Mouse (Mus musculus): ENCODE results near the gene Ptbp2. TPM values are rescaled to one million over a fixed set of nuclear protein-coding genes. Genes with fewer than 3 reads are reported as not detected.

Ptbp2 gene
- total RNA-seq (2023): 10 to 100 TPM; 59.8 to 76.8 TPM

GRCm38 (mm10) chr3:119784366-119784765 is at the start of gene Ptbp2:
Ptbp2 (minus strand) TSS chr3:119784466.

